Mouse (Mus musculus): ENCODE measurements at regions not wholly inside any gene's neighbourhood (a gene's known extent, or its start where the extent isn't known, plus 50 kb on each side); places are given as distances from the start of the nearest gene placed in this dataset.

DNA sequence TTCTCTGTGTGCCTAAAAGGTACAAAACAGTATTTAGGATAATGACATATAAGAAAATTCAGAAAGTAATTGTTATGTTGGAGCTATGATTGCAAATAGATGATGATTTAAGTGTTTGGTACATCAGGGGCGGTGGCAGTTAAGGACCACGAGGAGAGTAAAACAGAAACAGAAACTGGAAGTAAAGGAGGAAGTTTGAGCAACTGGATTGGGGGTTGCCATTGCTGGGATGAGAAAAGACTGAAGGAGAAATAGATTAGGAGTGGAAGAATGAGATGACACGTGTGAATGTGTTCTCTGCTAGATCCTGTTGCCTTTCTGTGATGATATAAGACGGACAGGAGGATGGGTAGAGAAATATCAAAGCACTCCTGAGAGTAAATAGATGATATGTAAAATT, 378.5 kb downstream of the Otol1 start:
- no peak for TF ChIP-seq CTCF (IDR thresholded peaks at IDR 0.05; ENCODE audit: borderline replicate concordance, insufficient read depth, low read depth, low read length)
- no peak for TF ChIP-seq POLR2A (IDR thresholded peaks at IDR 0.05; ENCODE audit: borderline replicate concordance, insufficient read depth, low read length)
